8 mouse cellular contexts compared by ENCODE assay signal in the genomic region with DNA sequence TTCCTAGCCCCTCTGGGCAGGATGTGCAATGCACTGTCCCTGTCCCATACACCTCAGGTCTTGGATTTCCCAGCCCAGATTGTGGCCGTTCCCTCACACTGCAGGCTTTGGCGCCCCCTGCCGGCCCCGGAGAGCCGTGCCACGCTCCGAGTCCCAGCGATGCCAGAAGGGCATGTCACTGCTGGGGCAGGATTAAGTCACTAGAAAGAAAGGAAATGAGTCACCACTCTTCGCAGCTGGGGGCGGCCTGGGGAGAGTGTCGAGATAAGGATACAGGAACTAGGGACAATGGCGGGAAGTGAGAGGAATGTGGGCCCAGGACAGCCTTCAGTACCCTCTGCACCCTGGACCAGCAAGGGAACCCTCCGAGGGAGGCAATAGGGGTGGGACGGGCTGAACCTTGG. TPM values are rescaled to one million over a fixed set of nuclear protein-coding genes. Genes with fewer than 3 reads are reported as not detected.
DNase-seq lines count a peak whose midpoint lies in the region; ATAC-seq and TF ChIP-seq lines count a peak whose summit lies in the region.

No protein-coding gene starts in this region.

- peak; percentile 79 for DNase-seq in ES-CJ7 (ENCODE audit: low read depth, low spot score)
- DNase-seq in cerebellum, adult 11 months, result peak; percentile 84
- DNase-seq in heart, postnatal 36 days, result peak; percentile 99
- peak; percentile 85 to 95 for DNase-seq in layer of hippocampus, adult 2 months (ENCODE audit: low spot score in 2 of 2)
- peak; percentile 95 for DNase-seq in lung, adult 2 months
- DNase-seq in testis, postnatal 14 days (ENCODE audit: low spot score), result peak; percentile 83

- 11% methylated on average over 14 of the region's 14 CpGs for WGBS in forebrain, embryonic 16.5 days
- WGBS in lung, adult 2 months, result 6% methylated on average over 14 of the region's 14 CpGs
- 13% methylated on average over 14 of the region's 14 CpGs for WGBS in neural tube, embryonic 15.5 days

- ATAC-seq in forebrain, embryonic 16.5 days, result peak; percentile 79
- ATAC-seq in neural tube, embryonic 15.5 days (ENCODE audit: low FRiP score), result peak; percentile 35; the same call in 1 of the 2 replicates

- no peaks in the 10 kb centered on the region for H3K27me3 ChIP-seq in forebrain, embryonic 16.5 days (replicated peaks; ENCODE audit: control insufficient read depth, insufficient read depth, low read length)
- H3K27me3 ChIP-seq in neural tube, embryonic 15.5 days (replicated peaks), result no peaks in the 10 kb centered on the region

- H3K36me3 ChIP-seq in forebrain, embryonic 16.5 days (ENCODE audit: control insufficient read depth, insufficient read depth), result no peaks in the 10 kb centered on the region
- no peaks in the 10 kb centered on the region for H3K36me3 ChIP-seq in neural tube, embryonic 15.5 days

- H3K4me1 ChIP-seq in forebrain, embryonic 16.5 days (replicated peaks; ENCODE audit: control insufficient read depth, insufficient read depth, low read length), result no peaks in the 10 kb centered on the region
- H3K4me1 ChIP-seq in lung, adult 2 months (ENCODE audit: control insufficient read depth, insufficient read depth, low read length), result peaks cover 4% of the 10 kb centered on the region
- 0 out of 2 replicates have a peak, but pooled peaks cover 2% of the 10 kb centered on the region for H3K4me1 ChIP-seq in neural tube, embryonic 15.5 days

- intact Hi-C loops in heart, postnatal 36 days (cut with DNase I), result loop anchor here (1.0 to 5.0 kb wide), 3 partner anchors 67 to 357 kb away; partner anchors contain the start of gene Ksr1

- H3K4me3 ChIP-seq in forebrain, embryonic 16.5 days (replicated peaks; ENCODE audit: low read length), result no peak overlapping the region
- H3K4me3 ChIP-seq in layer of hippocampus, adult 2 months, result no peak overlapping the region
- H3K4me3 ChIP-seq in lung, adult 2 months (replicated peaks; ENCODE audit: extremely low read depth, low read depth, low read length), result no peak overlapping the region
- H3K4me3 ChIP-seq in neural tube, embryonic 15.5 days (replicated peaks), result no peak overlapping the region

- no peak overlapping the region for H3K4me2 ChIP-seq in forebrain, embryonic 16.5 days (ENCODE audit: low read length)
- H3K4me2 ChIP-seq in neural tube, embryonic 15.5 days, result no peak overlapping the region

- no peaks in the 10 kb centered on the region for H3K9me3 ChIP-seq in forebrain, embryonic 16.5 days (ENCODE audit: control insufficient read depth, low read length)
- H3K9me3 ChIP-seq in neural tube, embryonic 15.5 days (replicated peaks), result no peaks in the 10 kb centered on the region

- H3K27ac ChIP-seq in forebrain, embryonic 16.5 days (ENCODE audit: low read length), result no peak overlapping the region
- H3K27ac ChIP-seq in layer of hippocampus, adult 2 months, result no peak overlapping the region
- no peak overlapping the region for H3K27ac ChIP-seq in neural tube, embryonic 15.5 days (replicated peaks)

- peak; percentile 99 for TF ChIP-seq CTCF in layer of hippocampus, adult 2 months (conservative IDR thresholded peaks at IDR 0.05)
- peak; percentile 73 for TF ChIP-seq CTCF in lung, adult 2 months (IDR thresholded peaks at IDR 0.05; ENCODE audit: insufficient read depth, low read length)

- H3K9ac ChIP-seq in forebrain, embryonic 16.5 days (replicated peaks; ENCODE audit: low read depth, low read length), result no peak overlapping the region
- H3K9ac ChIP-seq in neural tube, embryonic 15.5 days (replicated peaks), result no peak overlapping the region

- peak; percentile 32; the same call in 1 of the 2 replicates for TF ChIP-seq POLR2A in lung, adult 2 months (IDR thresholded peaks at IDR 0.05; ENCODE audit: borderline replicate concordance, extremely low read depth, low read depth, low read length)

RNA-seq across cellular contexts. Expression of gene Wsb1, which starts 40.5 kb away (rescaled TPM):
- polyA plus RNA-seq in forebrain, embryonic 16.5 days (2015; fragmentation: Nextera tagmentation; extraction: Ambion mirVana), result 505 and 535 TPM in 2 replicates
- 10 to 100 TPM; 14.7 to 14.9 TPM for total RNA-seq in heart, postnatal 36 days (2021)
- total RNA-seq in layer of hippocampus, adult 2 months (2021), result 100 to 1,000 TPM in 1 of 2 experiments, 10 to 100 TPM in 1; 83.0 to 101 TPM
- 74.0 and 101 TPM in 2 replicates for polyA plus RNA-seq in lung, adult 2 months (2012; rRNA removed)
- 415 and 444 TPM in 2 replicates for polyA plus RNA-seq in neural tube, embryonic 15.5 days (2015; fragmentation: Nextera tagmentation; extraction: Ambion mirVana)
